Mouse (Mus musculus) gastrocnemius, postnatal 14 days (tissue): Measurements from ENCODE around the gene 1700012P22Rik. TPM values are rescaled to one million over a fixed set of nuclear protein-coding genes. Genes with fewer than 3 reads are reported as not detected.

Source experiments
- total RNA-seq, 2 experiments: library from RNA; stranded (reverse); gene quantifications; 2 replicates each; pipeline ENCODE4 v1.2.3; 2021

The 1700012P22Rik gene
- total RNA-seq, 2 experiments from 2014 or later: not detected

Other genes starting within 250 kb of the 1700012P22Rik start
- gene Oog2, start 248.1 kb downstream of the 1700012P22Rik start, total RNA-seq: not detected
- gene C87977, start 225.5 kb downstream of the 1700012P22Rik start, total RNA-seq: not detected
- gene Pramel5, start 158.3 kb downstream of the 1700012P22Rik start, total RNA-seq: not detected
- not detected for gene Gm13128, start 108.5 kb downstream of the 1700012P22Rik start, total RNA-seq
- gene Gm13119, start 80.8 kb downstream of the 1700012P22Rik start, total RNA-seq: not detected
- gene Pramef20, start 60.8 kb downstream of the 1700012P22Rik start, total RNA-seq: not detected
- under 1 TPM in 1 of 2 experiments, not detected in 1; 0.14 TPM for gene Pramef12, start 30.3 kb downstream of the 1700012P22Rik start, total RNA-seq
- gene Gm9944, start 14.5 kb upstream of the 1700012P22Rik start, total RNA-seq: not detected
- not detected for gene Aadacl3, start 25.0 kb upstream of the 1700012P22Rik start, total RNA-seq
- not detected for gene 9430007A20Rik, start 81.0 kb upstream of the 1700012P22Rik start, total RNA-seq
- not detected for gene Gm13124, start 126.4 kb upstream of the 1700012P22Rik start, total RNA-seq
- not detected for gene Aadacl4, start 174.9 kb upstream of the 1700012P22Rik start, total RNA-seq
- not detected for gene Gm436, start 247.6 kb upstream of the 1700012P22Rik start, total RNA-seq